Mouse (Mus musculus) cerebellum, postnatal 14 days (tissue): ENCODE data around the gene Lrfn4.

Source experiments
- DNase-seq, 2 experiments: peaks; one replicate each; pipeline ENCODE4 v3.0.0; 2021; ENCODE audit warnings: mixed read lengths in 2 of 2

Gene Lrfn4

DNA sequence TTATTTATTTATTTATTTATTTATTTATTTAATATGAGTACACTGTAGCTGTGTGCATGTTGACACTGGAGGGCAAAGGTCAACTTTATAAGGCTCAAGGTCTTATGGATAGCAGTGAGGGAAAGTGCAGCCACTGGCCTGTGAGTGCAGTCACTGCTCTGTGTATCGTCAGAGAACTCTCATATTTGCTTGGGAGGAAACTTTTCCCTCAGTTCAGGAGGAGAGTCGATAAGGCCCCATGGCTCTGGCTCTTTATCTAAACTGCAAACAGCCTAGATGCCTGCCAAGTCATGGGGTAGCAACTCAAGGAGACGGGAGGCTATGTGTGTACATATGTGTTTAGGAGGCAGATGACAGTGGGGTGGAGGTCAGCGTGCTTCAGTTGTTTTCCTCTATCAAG is 46.6 kb downstream of the Lrfn4 start:
- DNase-seq = no peak

DNA sequence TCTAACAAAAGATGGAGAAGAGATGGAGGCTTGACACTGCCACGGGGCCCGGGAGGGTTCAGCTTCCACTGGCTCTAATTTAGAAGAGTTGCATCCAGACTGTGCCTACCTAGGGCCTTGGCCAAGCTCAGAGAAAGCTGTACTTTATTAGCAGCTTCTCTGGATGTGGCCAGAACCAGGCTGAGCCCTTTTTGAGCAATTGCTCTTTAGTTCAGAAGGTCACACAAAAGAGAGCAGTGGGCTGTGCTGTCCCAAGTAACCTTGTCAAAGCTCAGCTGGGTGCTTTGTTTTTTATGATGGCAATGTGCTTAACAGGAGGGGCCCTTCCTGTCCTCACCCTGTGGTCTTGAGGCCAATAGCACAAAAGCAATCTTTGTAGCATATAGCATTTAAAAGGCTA is 47.8 kb downstream of the Lrfn4 start:
- DNase-seq = no peak

DNA sequence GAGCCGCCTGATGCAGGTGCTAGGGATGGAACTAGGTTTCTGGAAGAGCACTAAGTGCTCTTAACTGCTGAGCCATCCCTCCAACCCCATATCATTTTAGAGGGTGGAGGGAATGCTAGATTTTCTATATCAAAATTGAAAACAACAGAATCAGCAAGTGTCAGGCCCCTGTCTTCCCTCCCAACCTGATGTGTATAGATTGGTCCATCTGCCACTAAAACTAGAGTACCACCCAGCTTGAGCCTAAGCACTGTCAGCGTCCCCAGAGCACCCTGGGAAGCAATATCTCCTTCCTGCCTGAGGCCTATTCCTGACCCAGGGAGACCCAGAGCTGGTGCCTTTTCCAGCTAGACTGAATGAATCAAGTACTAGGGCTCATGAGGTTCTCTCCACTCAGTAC is 48.6 kb downstream of the Lrfn4 start:
- DNase-seq = no peak

DNA sequence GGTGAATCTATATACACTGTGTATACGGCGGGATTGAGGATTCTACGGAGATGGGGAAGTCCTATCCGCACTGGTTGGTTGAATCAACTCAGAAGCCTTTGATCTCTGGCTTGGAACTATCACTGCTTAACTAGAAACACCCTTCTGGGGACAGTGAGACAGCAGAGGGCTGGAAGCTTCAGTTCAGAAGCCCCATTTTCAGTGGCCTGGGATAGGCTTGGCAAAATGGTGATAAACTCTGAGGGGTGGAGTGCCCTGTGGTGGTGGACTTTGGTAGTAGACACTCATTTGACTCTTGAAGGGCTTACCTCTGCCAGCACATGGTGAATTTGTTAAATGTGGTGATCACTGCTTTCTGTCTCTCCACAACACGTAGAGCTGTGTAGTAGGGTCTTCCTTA is 49.8 kb downstream of the Lrfn4 start:
- no peak for DNase-seq
